Mouse (Mus musculus): ENCODE results near the gene Lypd8. TPM values are rescaled to one million over a fixed set of nuclear protein-coding genes. Genes with fewer than 3 reads are reported as not detected.
"Not testable (repeated sequence)": the region's sequence is repeated elsewhere in the genome, so short reads cannot be mapped to it uniquely, and the experiment has no call there.

Gene Lypd8
- polyA plus RNA-seq (2015; fragmentation: Nextera tagmentation; extraction: Ambion mirVana): 1.6 and 2.1 TPM in 2 replicates

DNA sequence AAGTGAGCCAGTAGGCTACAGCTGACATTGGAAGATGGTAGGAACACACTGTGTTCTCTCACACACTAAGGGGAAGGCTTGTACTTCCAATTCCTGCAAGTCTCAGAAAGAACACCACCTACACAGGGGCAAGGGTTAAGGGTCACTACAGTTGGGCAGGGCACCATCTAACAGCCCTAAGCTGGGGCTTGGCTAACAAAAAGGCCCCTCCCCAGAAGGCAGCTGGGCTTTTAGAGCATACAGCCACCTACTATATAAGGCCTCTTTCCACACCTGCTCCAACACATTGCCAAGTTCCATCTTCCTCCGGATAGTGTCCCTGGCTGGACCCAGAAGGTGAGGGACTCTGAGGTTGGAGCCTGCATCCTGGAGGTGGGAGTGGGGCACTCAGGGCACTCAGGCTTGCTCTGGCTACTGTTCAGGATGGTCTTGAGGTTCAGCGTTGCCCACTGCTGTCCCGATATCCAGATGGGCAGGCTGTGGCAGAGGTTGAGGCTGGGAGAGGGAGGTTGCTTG lies at the start of gene Lypd8:
Gene Lypd8 (plus strand): TSS at position 281 of the 516 bp plus-strand sequence.
- no peak for DNase-seq (ENCODE audit: low spot score)

DNA sequence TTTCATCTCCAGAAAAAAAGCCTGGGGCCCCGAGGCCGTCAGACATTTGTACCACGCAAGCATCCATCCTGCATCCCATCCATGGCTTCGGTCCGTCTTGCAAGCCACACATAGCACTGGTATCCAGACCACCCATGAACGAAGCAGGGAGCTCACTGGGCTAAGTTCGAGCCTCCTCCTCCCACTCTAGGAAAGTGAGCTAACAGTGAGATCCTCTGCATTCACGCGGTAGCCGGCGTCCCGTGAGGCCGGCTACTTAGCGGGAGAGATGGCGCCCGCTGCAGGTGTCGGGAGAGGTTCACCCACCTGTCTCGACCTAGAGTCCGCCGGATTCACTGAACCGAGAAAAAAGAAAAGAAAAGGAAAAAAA lies 49.0 kb upstream of the Lypd8 start:
- no peak for DNase-seq (ENCODE audit: low spot score)

DNA sequence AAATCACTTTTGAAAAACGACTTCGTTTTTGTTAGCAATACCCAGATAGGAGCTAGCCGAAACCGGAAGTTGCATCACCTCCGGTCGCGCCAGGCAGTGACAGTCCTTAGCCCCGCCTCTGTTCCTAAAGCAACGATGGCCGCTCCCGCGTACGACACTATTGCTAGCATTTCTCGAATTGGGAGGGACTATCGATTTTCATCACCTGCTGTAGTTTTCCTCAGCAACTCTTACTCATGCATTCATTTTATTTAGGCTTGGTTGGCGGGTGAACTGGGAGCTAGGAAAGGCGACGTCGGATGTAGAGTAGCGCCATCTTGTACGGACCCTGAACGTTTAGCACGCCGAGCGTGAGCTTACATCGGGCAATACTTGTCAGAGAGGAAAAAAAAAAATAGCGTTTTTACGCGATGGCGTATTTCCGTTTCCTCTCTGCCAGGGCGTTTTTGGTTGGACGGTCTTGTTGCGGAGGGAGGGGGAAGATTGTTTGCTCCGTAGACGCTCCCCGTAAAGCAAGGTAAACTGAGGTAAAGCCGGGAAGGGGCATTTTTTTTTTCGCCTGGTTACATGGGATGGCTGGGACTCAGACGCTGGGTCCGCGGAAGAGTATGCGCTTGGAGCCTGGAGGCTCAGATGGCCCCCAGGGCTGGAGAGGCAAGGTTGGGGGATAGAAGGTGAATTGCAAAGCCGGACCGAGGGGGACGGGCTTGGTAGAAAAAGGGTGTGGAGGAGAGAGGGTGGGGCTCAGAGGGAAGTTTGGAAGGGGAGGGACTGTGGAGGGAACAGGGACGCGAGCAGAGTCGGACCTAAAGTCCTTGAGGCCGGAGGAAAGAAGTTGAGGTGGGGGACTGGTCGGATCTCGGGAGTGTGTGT lies 48.3 kb upstream of the Lypd8 start, which contains the start of the genes Zfp672 and Sh3bp5l:
Gene Zfp672 (minus strand): TSS at position 64 of the 873 bp plus-strand sequence.
Gene Sh3bp5l (plus strand): TSS at position 449 of the 873 bp plus-strand sequence.
- peak; percentile 94 for DNase-seq (ENCODE audit: low spot score)

DNA sequence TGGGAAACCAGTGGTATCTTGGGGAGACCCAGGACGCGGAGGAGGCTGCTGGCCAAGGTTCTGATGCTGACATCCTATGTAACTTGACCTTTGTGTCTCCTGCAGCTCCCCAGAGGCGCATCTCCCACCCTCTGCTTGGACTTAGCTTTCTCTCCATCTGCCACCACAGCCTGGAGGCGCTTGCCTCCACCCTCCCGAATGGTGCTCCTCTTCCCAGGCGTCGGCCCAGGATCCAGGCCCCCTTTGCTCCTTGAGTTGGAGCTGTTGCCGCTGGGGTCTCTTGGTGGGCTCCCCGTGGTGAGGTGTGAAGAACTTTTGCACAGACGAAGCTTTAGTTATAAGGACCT lies 47.7 kb upstream of the Lypd8 start:
- no peak for DNase-seq (ENCODE audit: low spot score)

DNA sequence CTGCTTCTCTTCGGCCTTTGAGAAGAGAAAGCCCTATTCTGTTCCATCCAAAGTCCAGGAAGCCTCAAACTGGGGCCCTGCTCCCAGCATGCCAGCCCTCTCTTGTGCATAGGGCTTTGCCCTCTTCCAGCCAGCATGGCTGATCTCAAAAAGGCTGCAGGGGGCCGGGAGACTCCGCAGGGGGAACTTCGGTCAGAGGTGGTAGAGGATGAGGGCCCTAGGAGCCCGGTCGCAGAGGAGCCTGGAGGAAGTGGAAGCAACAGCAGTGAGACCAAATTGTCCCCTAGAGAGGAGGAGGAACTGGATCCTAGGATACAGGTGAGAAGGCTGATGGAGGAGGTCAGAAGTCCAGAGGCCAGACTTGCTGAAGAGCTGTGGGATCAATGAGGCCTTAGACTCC lies 47.3 kb upstream of the Lypd8 start:
- no peak for DNase-seq (ENCODE audit: low spot score)

DNA sequence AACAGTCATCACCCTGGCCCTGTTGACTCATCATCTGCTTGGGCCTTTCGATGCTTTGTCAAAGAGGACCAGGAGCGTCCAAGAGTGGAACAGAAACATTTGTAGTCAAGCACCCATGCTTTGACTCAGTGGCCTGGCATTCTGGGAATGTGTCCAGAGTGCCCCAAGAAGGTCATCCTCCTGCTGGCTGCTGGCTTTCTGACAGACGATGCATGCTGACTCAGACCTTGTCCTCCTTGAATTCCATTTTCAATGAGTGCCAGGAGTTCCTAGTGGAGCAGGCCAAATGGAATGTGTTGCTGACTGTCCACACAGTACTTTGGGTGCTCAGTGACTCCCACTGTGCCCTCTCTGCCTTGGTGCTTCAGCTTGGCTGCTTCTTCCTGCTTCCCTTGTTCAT lies 44.1 kb upstream of the Lypd8 start:
- DNase-seq (ENCODE audit: low spot score): no peak

DNA sequence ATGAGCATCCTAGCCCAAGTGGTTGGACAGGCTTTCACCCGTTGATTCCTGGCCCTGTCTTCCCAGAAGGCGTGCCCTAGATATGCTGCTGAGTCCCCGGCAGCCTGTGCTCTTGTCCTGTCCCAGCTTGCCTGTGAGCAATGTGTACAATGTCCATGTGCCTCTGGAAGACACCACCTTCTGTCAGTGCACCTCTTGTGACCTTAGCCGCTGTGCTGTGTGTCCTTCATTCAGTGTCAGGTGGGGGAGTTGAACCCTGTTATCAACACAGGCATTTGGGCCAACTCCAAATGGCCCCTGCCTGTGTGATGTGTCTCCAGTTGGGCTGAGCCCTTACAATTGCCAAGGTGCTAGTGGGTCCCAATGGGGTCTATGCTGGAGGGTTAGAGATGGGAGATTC lies 32.1 kb upstream of the Lypd8 start:
- DNase-seq (ENCODE audit: low spot score): no peak

DNA sequence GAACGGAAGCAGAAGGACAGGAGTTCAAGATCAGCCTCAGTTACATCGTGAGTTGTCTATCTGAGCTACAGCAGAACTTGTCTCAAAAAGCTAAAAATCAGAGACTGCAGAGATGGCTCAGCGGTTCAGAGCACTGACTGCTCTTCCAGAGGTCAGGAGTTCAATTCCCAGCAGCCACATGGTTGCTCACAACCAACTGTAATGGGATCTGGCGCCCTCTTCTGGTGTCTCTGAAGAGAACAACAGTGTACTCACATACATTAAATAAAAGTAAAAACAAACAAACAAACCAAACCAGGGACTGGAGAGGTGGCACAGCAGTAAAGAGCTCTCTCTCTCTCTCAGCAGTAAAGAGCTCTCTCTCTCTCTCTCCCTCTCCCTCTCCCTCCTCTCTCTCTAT lies 28.2 kb upstream of the Lypd8 start:
- DNase-seq (ENCODE audit: low spot score): no peak

DNA sequence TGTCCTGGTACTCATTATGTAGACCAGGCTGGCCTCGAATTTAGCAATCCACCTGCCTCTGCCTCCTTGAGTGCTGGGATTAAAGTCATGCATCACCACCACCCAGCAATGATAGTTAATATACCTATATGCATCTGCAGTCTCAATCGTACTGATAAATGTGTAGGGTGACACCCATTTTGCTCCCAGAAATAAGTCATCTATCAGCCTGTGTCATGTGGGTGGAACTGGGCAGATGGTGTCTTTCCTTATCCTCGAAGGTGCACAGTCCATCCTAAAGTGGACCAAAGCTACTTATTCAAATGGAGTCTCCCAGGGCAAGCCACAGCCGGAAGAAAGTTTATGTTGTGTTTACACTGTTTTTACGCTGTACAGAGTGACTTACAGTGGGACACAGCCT lies 27.7 kb upstream of the Lypd8 start:
- DNase-seq (ENCODE audit: low spot score): no peak

DNA sequence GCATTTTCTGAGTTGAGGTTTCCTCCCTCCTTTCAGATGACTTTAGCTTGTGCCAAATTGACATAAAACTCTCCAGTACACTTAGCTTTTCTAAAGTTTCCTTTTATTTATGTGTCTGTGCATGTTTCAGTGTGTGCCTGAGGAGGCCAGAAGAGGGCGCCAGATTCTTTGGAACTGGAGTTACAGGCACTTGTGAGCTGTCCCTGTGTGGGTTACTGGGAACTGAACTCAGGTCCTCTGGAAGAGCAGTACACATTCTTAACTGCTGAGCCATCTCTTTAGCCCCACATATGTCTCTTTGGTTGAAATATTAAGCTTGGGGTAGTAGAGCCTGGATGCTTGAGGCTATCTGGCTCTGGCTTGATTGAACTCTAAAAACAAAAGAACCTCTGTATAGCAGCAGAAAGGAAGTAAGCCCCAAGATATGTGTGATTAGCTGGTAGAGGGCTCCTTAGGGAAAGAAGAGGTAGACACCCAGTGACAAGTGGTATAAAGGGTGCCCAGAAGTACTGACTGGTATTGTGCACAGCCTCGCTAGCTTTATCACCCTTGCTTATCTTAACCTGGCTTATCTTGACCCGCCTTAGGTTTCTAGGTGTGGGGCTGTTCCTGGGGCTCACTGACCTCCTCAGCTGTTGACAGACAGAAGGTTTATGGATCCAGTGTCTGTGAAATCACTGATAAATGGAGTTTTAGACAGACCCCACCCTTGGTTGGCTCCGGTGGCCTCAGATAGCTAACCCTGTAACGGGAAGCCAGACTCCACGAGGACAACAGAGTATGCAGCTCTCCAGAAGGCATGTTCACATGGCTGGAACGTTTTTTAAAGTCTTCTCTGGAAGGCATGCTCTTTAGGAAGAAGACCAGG lies 25.9 kb upstream of the Lypd8 start:
- no peak for DNase-seq (ENCODE audit: low spot score)

DNA sequence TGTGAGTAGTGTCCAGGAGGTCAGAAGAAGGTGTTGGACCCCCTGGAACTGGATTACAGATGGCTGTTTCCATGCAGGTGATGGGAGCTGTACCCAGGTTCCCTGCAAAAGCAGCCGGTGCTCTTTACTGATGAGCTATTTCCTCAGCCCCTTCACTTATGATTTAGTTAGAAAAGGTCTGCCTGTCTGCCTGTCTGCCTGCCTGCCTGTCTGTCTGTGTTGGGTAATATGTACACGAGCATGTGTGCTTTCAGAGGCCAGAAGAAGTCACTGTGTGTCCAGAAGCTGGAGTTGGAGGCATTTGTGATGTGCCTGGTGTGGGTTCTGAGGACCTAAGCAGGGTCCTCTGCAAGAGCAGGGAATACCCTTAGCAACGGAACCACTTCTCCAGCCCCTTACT lies 25.1 kb upstream of the Lypd8 start:
- DNase-seq (ENCODE audit: low spot score): no peak

DNA sequence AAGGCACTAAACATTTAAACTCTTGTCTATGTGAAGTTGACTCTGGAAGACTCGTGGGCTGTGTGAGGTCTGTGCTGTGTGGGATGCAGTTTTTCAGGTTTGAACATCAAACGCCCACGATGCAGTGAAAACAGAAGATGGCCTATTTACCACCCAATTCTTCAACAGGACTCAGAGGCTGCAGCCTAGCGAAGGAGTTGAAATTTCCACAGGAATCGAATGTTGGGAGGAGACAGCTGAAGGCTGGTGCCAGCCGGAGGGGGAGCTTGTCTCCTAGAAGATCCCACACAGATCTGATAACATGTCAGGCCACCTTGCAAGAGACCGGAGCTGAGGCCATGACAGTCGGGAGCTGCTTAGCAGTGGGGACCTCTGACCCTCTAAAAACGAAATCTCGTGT lies 24.4 kb upstream of the Lypd8 start:
- DNase-seq (ENCODE audit: low spot score): no peak

DNA sequence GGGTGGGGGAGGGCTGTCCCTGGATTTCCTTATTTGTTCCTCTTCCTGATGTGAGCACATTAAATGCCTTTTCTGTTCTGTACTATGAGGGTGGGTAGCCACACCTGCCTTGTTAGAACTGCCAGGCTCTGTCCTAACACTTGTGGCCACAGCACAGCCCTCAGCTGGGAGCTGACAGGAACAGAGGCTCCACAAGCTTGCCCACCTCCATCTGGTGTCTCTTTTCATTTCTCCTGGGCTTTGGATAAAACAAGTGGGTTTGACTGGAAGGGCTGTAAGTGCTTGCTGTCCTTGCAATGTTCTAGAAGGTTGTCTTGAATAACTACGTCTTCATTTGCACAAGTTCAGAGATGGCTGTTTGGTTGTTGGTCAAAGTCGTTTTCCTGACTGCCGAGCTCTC lies 23.9 kb upstream of the Lypd8 start:
- DNase-seq (ENCODE audit: low spot score): no peak

DNA sequence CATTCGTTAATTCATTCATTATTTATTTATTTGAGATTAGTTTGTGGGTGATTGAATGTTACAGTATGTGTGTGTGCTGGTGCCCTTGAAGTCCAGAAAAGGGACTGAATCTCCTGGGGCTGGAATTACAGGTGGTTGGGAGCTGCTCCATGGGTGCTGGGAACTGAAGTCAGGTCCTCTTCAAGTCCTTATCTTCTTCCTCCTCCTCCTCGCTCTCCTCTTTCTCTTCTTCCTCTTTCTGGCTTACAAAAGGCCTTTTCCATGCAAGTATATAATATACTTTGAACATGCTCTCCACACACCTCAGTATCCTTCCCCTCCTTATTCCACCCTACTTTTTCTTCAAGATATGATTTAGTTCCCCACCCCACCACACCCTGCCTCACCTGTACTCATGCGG lies 21.8 kb upstream of the Lypd8 start:
- no peak for DNase-seq (ENCODE audit: low spot score)

DNA sequence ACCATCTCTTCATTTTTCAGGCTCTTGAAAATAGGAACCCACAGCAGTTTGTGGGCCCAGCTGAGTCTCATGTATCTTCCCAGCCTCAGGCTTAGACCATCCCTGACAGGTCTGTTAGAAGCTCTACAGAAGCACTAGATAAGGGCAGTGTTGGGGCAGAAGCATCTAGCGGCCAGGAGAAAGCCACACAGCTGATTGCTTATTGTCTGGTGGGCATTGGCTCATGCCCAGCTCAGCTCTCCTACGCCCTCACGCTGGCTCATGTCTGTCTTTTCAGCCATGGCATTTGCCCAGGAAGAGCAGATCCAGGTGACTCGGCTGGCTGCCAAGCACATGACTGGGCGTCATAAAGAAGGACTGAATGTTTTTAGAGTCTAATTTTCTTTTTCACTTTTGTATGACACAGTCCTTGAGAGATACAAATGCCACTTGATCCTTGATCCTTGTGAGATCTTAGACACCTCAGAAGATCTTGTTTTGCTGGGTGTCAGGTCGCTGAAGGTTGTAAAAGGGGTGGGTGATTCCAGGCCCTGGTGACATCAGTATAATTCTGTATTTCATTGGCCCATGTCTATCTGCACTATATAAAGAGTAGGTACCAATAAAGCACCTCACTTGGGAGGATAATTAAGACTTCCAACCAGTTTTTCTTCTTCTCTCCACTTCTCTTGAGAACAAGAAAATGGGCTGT lies 20.9 kb upstream of the Lypd8 start:
- DNase-seq (ENCODE audit: low spot score): no peak

DNA sequence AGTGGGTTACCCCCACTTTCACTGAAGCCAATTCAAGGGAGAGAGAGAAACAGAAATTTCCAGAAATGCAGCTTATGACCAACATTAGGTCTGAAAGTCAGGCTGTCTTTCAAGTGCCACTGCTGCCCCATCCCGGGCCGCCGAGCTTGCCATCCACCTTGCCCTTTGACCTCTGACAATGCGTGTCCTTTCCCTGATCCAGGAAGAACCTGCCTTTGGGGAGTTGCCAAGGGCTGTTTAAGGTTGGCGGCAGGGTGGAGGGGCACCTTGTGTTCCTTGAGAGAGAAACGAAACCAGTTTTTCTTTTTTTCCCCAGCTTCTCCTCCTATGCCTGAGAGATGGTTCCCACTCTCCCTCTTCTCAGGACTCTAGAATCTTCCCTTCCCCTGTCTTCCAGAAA lies 16.3 kb upstream of the Lypd8 start:
- not testable (repeated sequence) for DNase-seq (ENCODE audit: low spot score)

DNA sequence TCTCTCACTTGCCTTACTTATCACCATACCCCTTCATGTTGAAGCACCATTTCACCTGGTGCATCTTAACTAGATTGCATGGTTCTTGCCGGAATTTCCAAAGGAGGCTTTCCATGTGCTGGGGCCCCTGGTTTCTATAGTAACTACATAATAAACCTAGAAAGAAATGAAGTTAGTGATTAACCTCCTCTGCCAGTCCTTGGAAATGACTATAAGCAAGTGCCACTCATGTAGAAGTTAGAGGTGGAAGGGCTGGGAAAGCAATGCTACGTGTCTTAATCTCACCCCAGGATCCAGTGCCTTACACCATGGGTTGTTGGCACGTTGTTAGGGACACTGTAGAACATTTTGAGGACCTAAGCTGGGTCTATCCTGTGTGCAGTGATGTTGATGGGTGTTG lies 14.4 kb upstream of the Lypd8 start:
- DNase-seq (ENCODE audit: low spot score): no peak

DNA sequence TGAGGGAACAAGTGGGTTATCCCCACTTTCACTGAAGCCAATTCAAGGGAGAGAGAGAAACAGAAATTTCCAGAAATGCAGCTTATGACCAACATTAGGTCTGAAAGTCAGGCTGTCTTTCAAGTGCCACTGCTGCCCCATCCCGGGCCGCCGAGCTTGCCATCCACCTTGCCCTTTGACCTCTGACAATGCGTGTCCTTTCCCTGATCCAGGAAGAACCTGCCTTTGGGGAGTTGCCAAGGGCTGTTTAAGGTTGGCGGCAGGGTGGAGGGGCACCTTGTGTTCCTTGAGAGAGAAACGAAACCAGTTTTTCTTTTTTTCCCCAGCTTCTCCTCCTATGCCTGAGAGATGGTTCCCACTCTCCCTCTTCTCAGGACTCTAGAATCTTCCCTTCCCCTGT lies 12.7 kb upstream of the Lypd8 start:
- DNase-seq (ENCODE audit: low spot score): not testable (repeated sequence)

DNA sequence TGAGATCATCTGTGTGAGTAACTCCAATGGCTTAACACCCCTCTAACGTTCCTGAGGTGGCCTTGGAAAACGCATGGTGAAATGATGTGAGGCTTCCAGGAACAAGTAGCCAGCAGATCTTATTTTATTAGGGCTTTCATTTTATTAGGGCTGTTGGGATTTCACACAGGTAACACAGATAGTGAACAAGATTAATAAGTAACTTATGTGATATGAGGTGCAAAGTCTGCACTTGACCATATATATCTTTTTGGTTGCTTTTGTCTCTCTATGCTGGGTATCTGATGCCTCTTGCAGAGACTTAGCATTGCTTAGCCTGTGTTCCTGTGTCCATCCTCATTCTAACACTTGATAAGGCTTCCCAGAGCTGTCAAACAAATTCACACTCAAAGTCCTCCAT lies 1.6 kb upstream of the Lypd8 start:
- DNase-seq (ENCODE audit: low spot score): no peak

DNA sequence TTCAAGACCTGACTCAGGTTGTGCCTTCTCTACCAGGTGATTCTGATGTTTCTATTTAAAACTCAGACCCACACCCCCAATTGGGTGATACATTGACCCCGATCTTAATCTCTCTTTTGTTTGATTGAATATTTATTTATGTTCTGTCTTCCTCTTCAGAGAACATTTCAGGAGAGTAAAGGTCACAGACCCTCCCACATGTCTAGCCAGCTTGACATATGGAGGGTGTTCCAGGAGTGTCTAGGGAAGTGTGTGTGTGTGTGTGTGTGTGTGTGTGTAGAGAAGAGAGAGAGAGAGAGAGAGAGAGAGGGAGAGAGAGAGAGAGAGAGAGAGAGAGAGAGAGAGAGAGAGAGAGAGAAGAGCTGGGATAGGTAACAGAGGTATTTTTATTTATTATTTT lies 1.2 kb upstream of the Lypd8 start:
- no peak for DNase-seq (ENCODE audit: low spot score)

DNA sequence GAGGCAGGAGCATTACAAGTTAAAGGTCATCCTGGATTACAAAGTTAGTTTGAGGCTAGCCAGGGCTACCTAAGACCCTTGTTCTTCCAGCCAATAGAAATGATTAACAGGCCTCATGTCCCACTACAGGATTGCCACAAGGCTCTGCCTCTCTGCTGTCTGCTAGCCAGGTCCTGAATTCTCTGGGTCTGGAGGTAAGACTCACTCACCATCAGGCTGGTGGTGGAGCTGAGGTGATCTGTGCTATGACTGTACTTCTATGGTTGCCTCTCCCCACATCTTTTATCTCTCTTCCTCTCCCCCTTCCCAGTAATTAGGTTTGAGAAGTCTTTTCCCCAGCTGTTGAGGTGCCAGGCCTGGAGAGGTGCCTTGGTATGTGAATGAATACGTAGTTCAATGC lies 673 bp downstream of the Lypd8 start:
- DNase-seq (ENCODE audit: low spot score): no peak

DNA sequence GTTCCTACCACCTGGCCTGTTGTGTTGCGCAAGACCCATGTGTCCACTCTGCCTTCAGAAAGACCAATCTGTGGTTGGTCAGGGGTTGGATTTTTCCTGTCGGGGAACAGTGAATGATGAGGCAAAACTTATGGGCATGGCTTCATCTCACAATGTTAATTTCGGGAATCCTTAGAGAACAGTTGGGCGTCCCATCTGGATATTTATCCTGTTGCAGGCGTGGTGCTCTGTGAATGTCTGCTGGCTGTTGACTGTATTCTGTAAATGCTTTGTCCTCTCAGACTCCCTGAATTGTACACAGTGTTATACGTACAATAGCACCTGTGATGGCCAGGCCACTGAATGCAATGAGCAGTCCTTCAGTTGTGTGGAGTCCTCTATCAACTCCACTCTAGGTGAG lies 3.6 kb downstream of the Lypd8 start:
- no peak for DNase-seq (ENCODE audit: low spot score)

Measured in thymus, postnatal 0 days (tissue).